Mouse (Mus musculus) large intestine, adult 2 months (tissue): Measurements from ENCODE around the gene Gm7173. TPM values are rescaled to one million over a fixed set of nuclear protein-coding genes. Genes with fewer than 3 reads are reported as not detected.

Experiments
- DNase-seq: peaks from one replicate; pipeline ENCODE4 v3.0.0-alpha.2; 2012; ENCODE audit warnings: low read depth, low spot score
- WGBS: fragments of 180-500 bp; shearing (Covaris S2); methylation state at CpG from one replicate; pipeline ENCODE4 v1.1.7; 2018; 5-methylcytosine and 5-hydroxymethylcytosine counted together
- polyA plus RNA-seq: library from polyadenylated mRNA; depleted of rRNA; stranded (reverse); fragments of >200 nt; gene quantifications from 2 replicates; pipeline ENCODE4 v1.2.3, GENCODE M21; 2012; rRNA removed

Gene Gm7173
- polyA plus RNA-seq, result 0.04 and 0.11 TPM in 2 replicates

GRCm38 (mm10) chrX:79516977-79517645 is at the start of gene Gm7173:
Gm7173 (minus strand) TSS chrX:79517285.
- DNase-seq, result peak; percentile 16
- 28% methylated on average over 23 of the region's 23 CpGs for WGBS

- WGBS, result 75% methylated on average over 1 of the region's 1 CpGs
- no peak for DNase-seq
Observed at GRCm38 (mm10) chrX:79517646-79518016, 546 bp upstream of the Gm7173 start.

GRCm38 (mm10) chrX:79316790-79317189 is 200.3 kb downstream of the Gm7173 start:
- DNase-seq, result no peak

Other genes starting within 250 kb of the Gm7173 start
- gene Mageb16, start 154.2 kb upstream of the Gm7173 start, polyA plus RNA-seq, result not detected in 2 replicates